Mouse (Mus musculus): Measurements from ENCODE around the gene Gm11172. TPM values are rescaled to one million over a fixed set of nuclear protein-coding genes. Genes with fewer than 3 reads are reported as not detected.

Gene Gm11172
- polyA plus RNA-seq, 1 experiment = not detected

- H3K79me2 ChIP-seq (ENCODE audit: control insufficient read depth, insufficient read depth) = no peaks in the 10 kb centered on the region
- no peak overlapping the region for H3K4me3 ChIP-seq (ENCODE audit: insufficient read depth, poor library complexity, severe bottlenecking)
- no peaks in the 10 kb centered on the region for H3K79me3 ChIP-seq (ENCODE audit: low read depth)
- H3K27me3 ChIP-seq (ENCODE audit: control insufficient read depth, insufficient read depth, insufficient read length) = no peaks in the 10 kb centered on the region
- H3ac ChIP-seq (ENCODE audit: control insufficient read depth, insufficient read length, low read depth) = no peak overlapping the region
- no peaks in the 10 kb centered on the region for H3K36me3 ChIP-seq (ENCODE audit: control insufficient read depth, insufficient read depth)
- no peak for TF ChIP-seq MYOG (IDR thresholded peaks at IDR 0.05; ENCODE audit: control insufficient read depth, extremely low read depth, insufficient read length)
- TF ChIP-seq FOSL1 (IDR thresholded peaks at IDR 0.05; ENCODE audit: insufficient read depth, low read length, poor library complexity, severe bottlenecking) = no peak
- no peak for TF ChIP-seq CEBPB (IDR thresholded peaks at IDR 0.05; ENCODE audit: low read depth)
- no peak for TF ChIP-seq MYOD1 (IDR thresholded peaks at IDR 0.05; ENCODE audit: control insufficient read depth, insufficient read length, low read depth)
- TF ChIP-seq CTCF (IDR thresholded peaks at IDR 0.05; ENCODE audit: control insufficient read depth, insufficient read depth, insufficient read length) = no peak
- no peak for TF ChIP-seq MAX (IDR thresholded peaks at IDR 0.05)
- no peak for TF ChIP-seq USF1 (IDR thresholded peaks at IDR 0.05; ENCODE audit: low read depth)
These were observed 43.1 kb upstream of the Gm11172 start for GRCm38 (mm10) chr16:10769661-10770060.

GRCm38 (mm10) chr16:10770531-10771325, 42.0 kb upstream of the Gm11172 start:
- Histone ChIP-seq H3K4me3 (ENCODE audit: insufficient read depth, poor library complexity, severe bottlenecking) (no peak overlapping the region), H3K27me3 (ENCODE audit: control insufficient read depth, insufficient read depth, insufficient read length) (no peaks in the 10 kb centered on the region), H3K79me3 (ENCODE audit: low read depth) (no peaks in the 10 kb centered on the region), H3K36me3 (ENCODE audit: control insufficient read depth, insufficient read depth) (no peaks in the 10 kb centered on the region), H3K79me2 (ENCODE audit: control insufficient read depth, insufficient read depth) (no peaks in the 10 kb centered on the region), H3ac (ENCODE audit: control insufficient read depth, insufficient read length, low read depth) (no peak overlapping the region)
- no peak for TF ChIP-seq MAX (IDR thresholded peaks at IDR 0.05)
- no peak for TF ChIP-seq MYOG (IDR thresholded peaks at IDR 0.05; ENCODE audit: control insufficient read depth, extremely low read depth, insufficient read length)
- no peak for TF ChIP-seq USF1 (IDR thresholded peaks at IDR 0.05; ENCODE audit: low read depth)
- no peak for TF ChIP-seq FOSL1 (IDR thresholded peaks at IDR 0.05; ENCODE audit: insufficient read depth, low read length, poor library complexity, severe bottlenecking)
- no peak for TF ChIP-seq MYOD1 (IDR thresholded peaks at IDR 0.05; ENCODE audit: control insufficient read depth, insufficient read length, low read depth)
- TF ChIP-seq CTCF (IDR thresholded peaks at IDR 0.05; ENCODE audit: control insufficient read depth, insufficient read depth, insufficient read length) = no peak
- no peak for TF ChIP-seq CEBPB (IDR thresholded peaks at IDR 0.05; ENCODE audit: low read depth)

- no peak overlapping the region for H3K4me3 ChIP-seq (ENCODE audit: insufficient read depth, poor library complexity, severe bottlenecking)
- no peaks in the 10 kb centered on the region for H3K79me3 ChIP-seq (ENCODE audit: low read depth)
- no peaks in the 10 kb centered on the region for H3K27me3 ChIP-seq (ENCODE audit: control insufficient read depth, insufficient read depth, insufficient read length)
- H3K79me2 ChIP-seq (ENCODE audit: control insufficient read depth, insufficient read depth) = no peaks in the 10 kb centered on the region
- no peak overlapping the region for H3ac ChIP-seq (ENCODE audit: control insufficient read depth, insufficient read length, low read depth)
- no peak for TF ChIP-seq USF1 (IDR thresholded peaks at IDR 0.05; ENCODE audit: low read depth)
- TF ChIP-seq CTCF (IDR thresholded peaks at IDR 0.05; ENCODE audit: control insufficient read depth, insufficient read depth, insufficient read length) = no peak
- TF ChIP-seq CEBPB (IDR thresholded peaks at IDR 0.05; ENCODE audit: low read depth) = no peak
- TF ChIP-seq FOSL1 (IDR thresholded peaks at IDR 0.05; ENCODE audit: insufficient read depth, low read length, poor library complexity, severe bottlenecking) = no peak
- TF ChIP-seq MYOD1 (IDR thresholded peaks at IDR 0.05; ENCODE audit: control insufficient read depth, insufficient read length, low read depth) = no peak
- TF ChIP-seq MYOG (IDR thresholded peaks at IDR 0.05; ENCODE audit: control insufficient read depth, extremely low read depth, insufficient read length) = no peak
- no peak for TF ChIP-seq MAX (IDR thresholded peaks at IDR 0.05)
- H3K36me3 ChIP-seq (ENCODE audit: control insufficient read depth, insufficient read depth) = no peaks in the 10 kb centered on the region
These were observed 40.8 kb upstream of the Gm11172 start for GRCm38 (mm10) chr16:10771769-10772510.

GRCm38 (mm10) chr16:10773543-10773942, 39.2 kb upstream of the Gm11172 start:
- Histone ChIP-seq H3K79me3 (ENCODE audit: low read depth) (no peaks in the 10 kb centered on the region), H3K27me3 (ENCODE audit: control insufficient read depth, insufficient read depth, insufficient read length) (no peaks in the 10 kb centered on the region), H3K4me3 (ENCODE audit: insufficient read depth, poor library complexity, severe bottlenecking) (no peak overlapping the region), H3K79me2 (ENCODE audit: control insufficient read depth, insufficient read depth) (no peaks in the 10 kb centered on the region), H3ac (ENCODE audit: control insufficient read depth, insufficient read length, low read depth) (no peak overlapping the region), H3K36me3 (ENCODE audit: control insufficient read depth, insufficient read depth) (no peaks in the 10 kb centered on the region)
- TF ChIP-seq CTCF (IDR thresholded peaks at IDR 0.05; ENCODE audit: control insufficient read depth, insufficient read depth, insufficient read length) (no peak), MAX (IDR thresholded peaks at IDR 0.05) (no peak), MYOG (IDR thresholded peaks at IDR 0.05; ENCODE audit: control insufficient read depth, extremely low read depth, insufficient read length) (no peak), USF1 (IDR thresholded peaks at IDR 0.05; ENCODE audit: low read depth) (no peak), FOSL1 (IDR thresholded peaks at IDR 0.05; ENCODE audit: insufficient read depth, low read length, poor library complexity, severe bottlenecking) (no peak), MYOD1 (IDR thresholded peaks at IDR 0.05; ENCODE audit: control insufficient read depth, insufficient read length, low read depth) (no peak)

GRCm38 (mm10) chr16:10774726-10775125, 38.0 kb upstream of the Gm11172 start:
- H3K36me3 ChIP-seq (ENCODE audit: control insufficient read depth, insufficient read depth) = no peaks in the 10 kb centered on the region
- TF ChIP-seq CTCF (IDR thresholded peaks at IDR 0.05; ENCODE audit: control insufficient read depth, insufficient read depth, insufficient read length) (no peak), MAX (IDR thresholded peaks at IDR 0.05) (no peak), FOSL1 (IDR thresholded peaks at IDR 0.05; ENCODE audit: insufficient read depth, low read length, poor library complexity, severe bottlenecking) (no peak)
- H3K79me3 ChIP-seq (ENCODE audit: low read depth) = no peaks in the 10 kb centered on the region
- no peaks in the 10 kb centered on the region for H3K27me3 ChIP-seq (ENCODE audit: control insufficient read depth, insufficient read depth, insufficient read length)
- H3K4me3 ChIP-seq (ENCODE audit: insufficient read depth, poor library complexity, severe bottlenecking) = no peak overlapping the region
- no peak overlapping the region for H3ac ChIP-seq (ENCODE audit: control insufficient read depth, insufficient read length, low read depth)
- no peaks in the 10 kb centered on the region for H3K79me2 ChIP-seq (ENCODE audit: control insufficient read depth, insufficient read depth)
